8 mouse cellular contexts compared by ENCODE assay signal in genomic region chr5:115534856-115535255, GRCm38 (mm10). TPM values are rescaled to one million over a fixed set of nuclear protein-coding genes. Genes with fewer than 3 reads are reported as not detected.
DNase-seq lines count a peak whose midpoint lies in the region; TF ChIP-seq lines count a peak whose summit lies in the region.

No protein-coding gene starts in this region.

- H3K4me1 ChIP-seq in kidney, adult 2 months (ENCODE audit: control insufficient read depth, insufficient read depth, low read length), result peaks cover 70% of the 10 kb centered on the region
- peaks cover 84% of the 10 kb centered on the region for H3K4me1 ChIP-seq in embryonic facial prominence, embryonic 10.5 days

- 11% methylated on average over 8 of the region's 8 CpGs for WGBS in kidney, adult 2 months
- WGBS in embryonic facial prominence, embryonic 10.5 days, result 24% methylated on average over 8 of the region's 8 CpGs

- DNase-seq in kidney, adult 2 months, result peak; percentile 71
- DNase-seq in kidney, adult 8-10 months, result no peak
- DNase-seq in embryonic facial prominence, embryonic 10.5 days (ENCODE audit: low spot score), result no peak
- DNase-seq in kidney, postnatal 25 days, result peak; percentile 47 to 83
- DNase-seq in cerebellum, adult 8-10 months, result no peak
- no peak for DNase-seq in ovary, postnatal 14 days (ENCODE audit: low spot score)
- DNase-seq in left cerebral cortex, adult 11 months (ENCODE audit: low spot score), result no peak

- no peak for TF ChIP-seq POLR2A in kidney, adult 2 months (IDR thresholded peaks at IDR 0.05; ENCODE audit: low read depth, low read length)
- no peak for TF ChIP-seq POLR2A in myocyte (IDR thresholded peaks at IDR 0.05; ENCODE audit: insufficient read length, low read depth)

- peak overlapping the region; percentile 88 for H3K4me2 ChIP-seq in myocyte (ENCODE audit: low read depth)

- no peak for TF ChIP-seq CTCF in kidney, adult 2 months (conservative IDR thresholded peaks at IDR 0.05; ENCODE audit: insufficient read depth, insufficient read length, low read depth, low read length)

- no peaks in the 10 kb centered on the region for H3K36me3 ChIP-seq in kidney, adult 2 months (ENCODE audit: control insufficient read depth, insufficient read depth, low read length)
- H3K36me3 ChIP-seq in embryonic facial prominence, embryonic 10.5 days (replicated peaks), result no peaks in the 10 kb centered on the region; the same call in 1 of the 2 replicates
- peaks cover 9% of the 10 kb centered on the region for H3K36me3 ChIP-seq in myocyte (ENCODE audit: control insufficient read depth, insufficient read depth)

- no peak overlapping the region for H3K4me3 ChIP-seq in kidney, adult 2 months (ENCODE audit: insufficient read depth, low read depth, low read length)
- peak overlapping the region; percentile 36 for H3K4me3 ChIP-seq in embryonic facial prominence, embryonic 10.5 days
- no peak overlapping the region for H3K4me3 ChIP-seq in myocyte

- no peaks in the 10 kb centered on the region for H3K27me3 ChIP-seq in kidney, adult 2 months (replicated peaks; ENCODE audit: control insufficient read depth, insufficient read depth, low read length)
- no peaks in the 10 kb centered on the region for H3K27me3 ChIP-seq in embryonic facial prominence, embryonic 10.5 days (replicated peaks; ENCODE audit: low read depth, poor library complexity, severe bottlenecking)
- H3K27me3 ChIP-seq in myocyte (ENCODE audit: control insufficient read depth, insufficient read depth, insufficient read length), result no peaks in the 10 kb centered on the region

- peak overlapping the region; percentile 43; the same call in 1 of the 2 replicates for H3K27ac ChIP-seq in kidney, adult 2 months (ENCODE audit: insufficient read depth, low read depth, low read length)
- peak overlapping the region; percentile 77 for H3K27ac ChIP-seq in embryonic facial prominence, embryonic 10.5 days (replicated peaks)

- H3K79me2 ChIP-seq in myocyte (ENCODE audit: control insufficient read depth, insufficient read depth), result peaks cover 41% of the 10 kb centered on the region

- H3ac ChIP-seq in myocyte (ENCODE audit: control insufficient read depth, insufficient read length), result no peak overlapping the region

- H3K9me3 ChIP-seq in embryonic facial prominence, embryonic 10.5 days, result no peaks in the 10 kb centered on the region

TF ChIP-seq in myocyte, 11 proteins besides CTCF, POLR2A, EP300 and RAD21:
- peak; percentile 19 for TF ChIP-seq POLR2AphosphoS2 (IDR thresholded peaks at IDR 0.05; ENCODE audit: insufficient read length, low read depth)
- peak in 2 of 3 experiments; percentile 7 to 37 for TF ChIP-seq MYOG (IDR thresholded peaks at IDR 0.05; ENCODE audit: control insufficient read depth in 1 of 3, insufficient read depth in 1 of 3, insufficient read length in 2 of 3, low read depth in 2 of 3)
- TF ChIP-seq USF1 (IDR thresholded peaks at IDR 0.05; ENCODE audit: low read depth), result no peak
- no peak for TF ChIP-seq E2F4 (IDR thresholded peaks at IDR 0.05; ENCODE audit: insufficient read depth)
- TF ChIP-seq TCF12 (IDR thresholded peaks at IDR 0.05; ENCODE audit: insufficient read depth, poor library complexity, severe bottlenecking), result no peak
- peak; percentile 10 to 78 (median 43) for TF ChIP-seq MYOD1 (IDR thresholded peaks at IDR 0.05; ENCODE audit: control insufficient read depth in 1 of 3, insufficient read length in 2 of 3, low read depth in 2 of 3)
- no peak for TF ChIP-seq TCF3 (IDR thresholded peaks at IDR 0.05; ENCODE audit: insufficient read length, low read depth)

RNA-seq across cellular contexts. Expression of gene Rplp0, which starts 24.4 kb away (rescaled TPM):
- 1,267 and 1,337 TPM in 2 replicates for polyA plus RNA-seq in kidney, adult 2 months (2012; rRNA removed)
- 1,413 and 1,489 TPM in 2 replicates for polyA plus RNA-seq in embryonic facial prominence, embryonic 10.5 days (2016; fragmentation: Nextera tagmentation; extraction: Ambion mirVana)
- 3,361 TPM for polyA plus RNA-seq in myocyte (2012; fragmentation: generic; extraction: Trizol)

RNA-seq across cellular contexts. Expression of gene Pxn, which starts 28.4 kb away (rescaled TPM):
- polyA plus RNA-seq in kidney, adult 2 months (2012; rRNA removed), result 101 and 122 TPM in 2 replicates
- 50.3 and 50.6 TPM in 2 replicates for polyA plus RNA-seq in embryonic facial prominence, embryonic 10.5 days (2016; fragmentation: Nextera tagmentation; extraction: Ambion mirVana)
- 120 TPM for polyA plus RNA-seq in myocyte (2012; fragmentation: generic; extraction: Trizol)

RNA-seq across cellular contexts. Expression of gene Gcn1l1, which starts 30.2 kb away (rescaled TPM):
- 42.2 and 45.4 TPM in 2 replicates for polyA plus RNA-seq in kidney, adult 2 months (2012; rRNA removed)
- 65.0 and 65.1 TPM in 2 replicates for polyA plus RNA-seq in embryonic facial prominence, embryonic 10.5 days (2016; fragmentation: Nextera tagmentation; extraction: Ambion mirVana)
- 49.4 TPM for polyA plus RNA-seq in myocyte (2012; fragmentation: generic; extraction: Trizol)

RNA-seq across cellular contexts. Expression of gene Sirt4, which starts 50.3 kb away (rescaled TPM):
- polyA plus RNA-seq in kidney, adult 2 months (2012; rRNA removed), result 34.0 and 49.3 TPM in 2 replicates
- 14.5 and 16.0 TPM in 2 replicates for polyA plus RNA-seq in embryonic facial prominence, embryonic 10.5 days (2016; fragmentation: Nextera tagmentation; extraction: Ambion mirVana)
- 13.6 TPM for polyA plus RNA-seq in myocyte (2012; fragmentation: generic; extraction: Trizol)

Comparison
In these comparisons a context has a peak if more than half of its experiments do, and no peak if none do; other contexts are left out.
1. DNase-seq: peak in kidney, adult 2 months (single experiment) and kidney, postnatal 25 days (2 of 2); none in kidney, adult 8-10 months (0 of 2), embryonic facial prominence, embryonic 10.5 days (single experiment), cerebellum, adult 8-10 months (single experiment), ovary, postnatal 14 days (single experiment) and left cerebral cortex, adult 11 months (single experiment).